ENCODE assay signal across 16 mouse cellular contexts in the genomic region with DNA sequence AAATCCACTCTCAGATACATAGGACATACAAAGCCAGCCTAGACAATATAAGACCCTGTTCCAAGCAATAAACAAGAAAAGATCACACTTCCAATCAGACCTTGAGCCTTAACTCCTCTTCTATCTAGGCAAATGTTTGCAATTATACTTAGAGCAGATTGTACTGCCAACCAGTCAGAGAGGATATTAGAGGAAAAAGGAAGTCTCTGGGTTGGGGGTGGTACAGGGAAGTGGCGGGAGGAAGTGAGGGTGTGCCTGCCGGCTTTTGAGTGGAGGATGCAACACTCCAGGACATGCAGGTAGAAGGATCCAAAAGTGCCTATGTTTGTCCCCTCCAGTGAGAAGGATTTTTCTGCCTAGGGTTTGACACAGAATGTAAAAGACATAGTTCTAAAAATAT. TPM values are rescaled to one million over a fixed set of nuclear protein-coding genes. Genes with fewer than 3 reads are reported as not detected.
A peak's percentile ranks its signal among the peaks of the same experiment; 100 is the strongest.
DNase-seq lines count a peak whose midpoint lies in the region; ATAC-seq lines count a peak whose summit lies in the region.
"Had no signal": no experiment of that assay in that cellular context is flagged by ENCODE, and none has a peak within 500 bp of the region (broad histone marks: within the 10 kb centered on the region; RNA-seq: fewer than 3 reads in every experiment).

No protein-coding gene starts in this region.

- H3K4me1 ChIP-seq in megakaryocyte, embryonic 14.5 days: peaks cover 72% of the 10 kb centered on the region
- peaks cover 8% of the 10 kb centered on the region; the same call in 1 of the 2 replicates for H3K4me1 ChIP-seq in midbrain, embryonic 14.5 days (ENCODE audit: control insufficient read depth, insufficient read depth, low read length)

- no peaks in the 10 kb centered on the region for H3K36me3 ChIP-seq in megakaryocyte, embryonic 14.5 days (replicated peaks; ENCODE audit: low read length)
- no peaks in the 10 kb centered on the region for H3K36me3 ChIP-seq in midbrain, embryonic 14.5 days (ENCODE audit: control insufficient read depth, insufficient read depth, low read length)
- H3K36me3 ChIP-seq: lung, embryonic 15.5 days had no signal

- H3K4me2 ChIP-seq in midbrain, embryonic 14.5 days (ENCODE audit: low read length): no peak overlapping the region
- H3K4me2 ChIP-seq: lung, embryonic 15.5 days had no signal

- H3K27ac ChIP-seq in midbrain, embryonic 14.5 days (replicated peaks; ENCODE audit: low read depth, low read length): no peak overlapping the region
- H3K27ac ChIP-seq: left cerebral cortex, adult 2 months; lung, embryonic 15.5 days; stomach, postnatal 0 days had no signal

- no peaks in the 10 kb centered on the region for H3K9me3 ChIP-seq in megakaryocyte, embryonic 14.5 days
- H3K9me3 ChIP-seq in midbrain, embryonic 14.5 days (ENCODE audit: control insufficient read depth, low read length): no peaks in the 10 kb centered on the region
- H3K9me3 ChIP-seq: lung, embryonic 15.5 days had no signal

- no peaks in the 10 kb centered on the region for H3K27me3 ChIP-seq in megakaryocyte, embryonic 14.5 days (replicated peaks)
- no peaks in the 10 kb centered on the region for H3K27me3 ChIP-seq in midbrain, embryonic 14.5 days (ENCODE audit: control insufficient read depth, insufficient read depth, low read length)
- H3K27me3 ChIP-seq: lung, embryonic 15.5 days had no signal

- no peak overlapping the region for H3K9ac ChIP-seq in midbrain, embryonic 14.5 days (replicated peaks; ENCODE audit: low read length)
- H3K9ac ChIP-seq: lung, embryonic 15.5 days had no signal

- DNase-seq in cerebellum, adult 9-11 months: peak; percentile 20
- DNase-seq in cerebellum, postnatal 4 days (ENCODE audit: low spot score in 2 of 2): no peak
- peak; percentile 33 to 70 for DNase-seq in spleen, postnatal 4 days (ENCODE audit: low spot score in 2 of 2)
- DNase-seq in spleen, adult 12 weeks (ENCODE audit: low spot score): no peak
- no peak for DNase-seq in midbrain, embryonic 14.5 days
- no peak for DNase-seq in adrenal gland, postnatal 10 days
- no peak for DNase-seq in embryo, embryonic 9.5 days (ENCODE audit: extremely low spot score)
- DNase-seq: gastrocnemius, postnatal 25 days; heart, postnatal 14 days; kidney, adult 9 months; retina, postnatal 1 day had no signal

- WGBS in midbrain, embryonic 14.5 days: 73% methylated on average over 2 of the region's 2 CpGs

- peak overlapping the region; percentile 89 for H3K4me3 ChIP-seq in megakaryocyte, embryonic 14.5 days (replicated peaks)
- H3K4me3 ChIP-seq in midbrain, embryonic 14.5 days (replicated peaks; ENCODE audit: low read depth, low read length): no peak overlapping the region
- H3K4me3 ChIP-seq: left cerebral cortex, adult 2 months; lung, embryonic 15.5 days; myocyte had no signal

- ATAC-seq in midbrain, embryonic 14.5 days (ENCODE audit: low FRiP score, low TSS enrichment): no peak

RNA-seq across cellular contexts. Expression of a gene that starts 3.9 kb away (rescaled TPM):
- 30.1 and 77.5 TPM in 2 replicates for polyA plus RNA-seq in megakaryocyte, embryonic 14.5 days (2012; ENCODE audit: insufficient read depth, low replicate concordance)
- polyA plus RNA-seq in midbrain, embryonic 14.5 days (2014; fragmentation: Nextera tagmentation; extraction: Ambion mirVana): 113 and 135 TPM in 2 replicates
- 100 to 1,000 TPM in 1 of 2 experiments, 10 to 100 TPM in 1; 99.1 to 104 TPM for total RNA-seq in adrenal gland, postnatal 10 days (2021)

RNA-seq across cellular contexts. Expression of a gene that starts 53.0 kb away (rescaled TPM):
- 22.7 and 34.8 TPM in 2 replicates for polyA plus RNA-seq in megakaryocyte, embryonic 14.5 days (2012; ENCODE audit: insufficient read depth, low replicate concordance)
- polyA plus RNA-seq in midbrain, embryonic 14.5 days (2014; fragmentation: Nextera tagmentation; extraction: Ambion mirVana): 15.2 and 20.9 TPM in 2 replicates
- 10 to 100 TPM; 62.0 to 79.6 TPM for total RNA-seq in adrenal gland, postnatal 10 days (2021)

Comparison
In these comparisons a context has a peak if more than half of its experiments do, and no peak if none do; other contexts are left out.
1. DNase-seq: peak in cerebellum, adult 9-11 months (single experiment) and spleen, postnatal 4 days (2 of 2); none in cerebellum, postnatal 4 days (0 of 2), spleen, adult 12 weeks (single experiment), midbrain, embryonic 14.5 days (single experiment), adrenal gland, postnatal 10 days (single experiment) and embryo, embryonic 9.5 days (single experiment).